Mouse (Mus musculus): ENCODE measurements around the gene H2-M10.3.
A peak's percentile ranks its signal among the peaks of the same experiment; 100 is the strongest.
"Not testable (repeated sequence)": the region's sequence is repeated elsewhere in the genome, so short reads cannot be mapped to it uniquely, and the experiment has no call there.

H2-M10.3 gene

GRCm38 (mm10) chr17:36368317-36368716 lies at the start of gene H2-M10.3:
TSS of gene H2-M10.3 (minus strand) at chr17:36368417.
- not testable (repeated sequence) for DNase-seq (ENCODE audit: low spot score in 2 of 2)

GRCm38 (mm10) chr17:36417416-36417815 lies 49.2 kb upstream of the H2-M10.3 start:
- DNase-seq (ENCODE audit: low spot score in 2 of 2) = no peak

- no peak for DNase-seq (ENCODE audit: low spot score in 2 of 2)
Measured at GRCm38 (mm10) chr17:36415407-36415806, 47.2 kb upstream of the H2-M10.3 start.

- no peak for DNase-seq (ENCODE audit: low spot score in 2 of 2)
Measured at GRCm38 (mm10) chr17:36414361-36414760, 46.1 kb upstream of the H2-M10.3 start.

GRCm38 (mm10) chr17:36389907-36390306 lies 21.7 kb upstream of the H2-M10.3 start:
- DNase-seq (ENCODE audit: low spot score in 2 of 2) = no peak

- DNase-seq (ENCODE audit: low spot score in 2 of 2) = not testable (repeated sequence)
Measured at GRCm38 (mm10) chr17:36362404-36362803, 5.8 kb downstream of the H2-M10.3 start.

- DNase-seq (ENCODE audit: low spot score in 2 of 2) = peak in 1 of 2 experiments; percentile 50
Measured at GRCm38 (mm10) chr17:36357512-36357911, 10.7 kb downstream of the H2-M10.3 start.

GRCm38 (mm10) chr17:36355763-36356162 lies 12.5 kb downstream of the H2-M10.3 start:
- DNase-seq (ENCODE audit: low spot score in 2 of 2) = no peak

- peak in 1 of 2 experiments; percentile 74 for DNase-seq (ENCODE audit: low spot score in 2 of 2)
Measured at GRCm38 (mm10) chr17:36355343-36355742, 12.9 kb downstream of the H2-M10.3 start.

- DNase-seq (ENCODE audit: low spot score in 2 of 2) = no peak
Measured at GRCm38 (mm10) chr17:36326055-36326454, 42.2 kb downstream of the H2-M10.3 start, which contains the start of gene H2-M10.1. TSS of gene H2-M10.1 (minus strand) at chr17:36326155.

GRCm38 (mm10) chr17:36315689-36316253 lies 52.4 kb downstream of the H2-M10.3 start:
- DNase-seq (ENCODE audit: low spot score in 2 of 2) = no peak

- peak in 1 of 2 experiments; percentile 57 for DNase-seq (ENCODE audit: low spot score in 2 of 2)
Measured at GRCm38 (mm10) chr17:36315041-36315688, 53.1 kb downstream of the H2-M10.3 start.
